Mouse (Mus musculus) kidney, adult 2 months (tissue): Measurements from ENCODE around the gene Tnrc6a. TPM values are rescaled to one million over a fixed set of nuclear protein-coding genes. Genes with fewer than 3 reads are reported as not detected.

ENCODE experiments used
- DNase-seq: peaks from one replicate; pipeline ENCODE4 v3.0.0; 2021
- H3K27ac ChIP-seq: fragments of 200-500 bp; 2 replicates; pipeline ENCODE4 v1.5.1; 2012; ENCODE audit warnings: low read depth, low read length, control low read depth, inconsistent platforms; ENCODE audit not compliant: insufficient read depth
- H3K27me3 ChIP-seq: fragments of 200-500 bp; replicated peaks from 2 replicates; pipeline ENCODE4 v1.6.1; 2012; ENCODE audit warnings: mild to moderate bottlenecking, moderate library complexity, low read length, inconsistent platforms; ENCODE audit not compliant: control insufficient read depth, insufficient read depth
- H3K36me3 ChIP-seq: fragments of 200-500 bp; 2 replicates; pipeline ENCODE4 v1.6.1; 2012; ENCODE audit warnings: mild to moderate bottlenecking, moderate library complexity, low read length, inconsistent platforms; ENCODE audit not compliant: control insufficient read depth, insufficient read depth
- H3K4me1 ChIP-seq: fragments of 200-500 bp; 2 replicates; pipeline ENCODE4 v1.6.1; 2011; ENCODE audit warnings: low read length; ENCODE audit not compliant: control insufficient read depth, insufficient read depth
- H3K4me3 ChIP-seq: fragments of 200-500 bp; 2 replicates; pipeline ENCODE4 v1.5.1; 2011; ENCODE audit warnings: mild to moderate bottlenecking, low read depth, low read length, control low read depth; ENCODE audit not compliant: insufficient read depth
- CTCF ChIP-seq: fragments of 200-500 bp; conservative IDR thresholded peaks from 2 replicates; pipeline ENCODE4 v1.5.1; 2011; ENCODE audit warnings: low read depth, mild to moderate bottlenecking, control low read depth, low read length, moderate library complexity, mixed read lengths; ENCODE audit not compliant: insufficient read depth, insufficient read length
- POLR2A ChIP-seq: fragments of 200-500 bp; IDR thresholded peaks from one replicate; pipeline ENCODE4 v1.6.1; 2011; ENCODE audit warnings: low read depth, low read length, control low read depth
- WGBS: fragments of 180-500 bp; shearing (Covaris S2); methylation state at CpG from one replicate; pipeline ENCODE4 v1.1.7; 2018; 5-methylcytosine and 5-hydroxymethylcytosine counted together
- polyA plus RNA-seq: library from polyadenylated mRNA; depleted of rRNA; stranded (reverse); fragments of >200 nt; gene quantifications from 2 replicates; pipeline ENCODE4 v1.2.3, GENCODE M21; 2012

Tnrc6a gene
- polyA plus RNA-seq, 1 experiment = 28.9 TPM

DNA sequence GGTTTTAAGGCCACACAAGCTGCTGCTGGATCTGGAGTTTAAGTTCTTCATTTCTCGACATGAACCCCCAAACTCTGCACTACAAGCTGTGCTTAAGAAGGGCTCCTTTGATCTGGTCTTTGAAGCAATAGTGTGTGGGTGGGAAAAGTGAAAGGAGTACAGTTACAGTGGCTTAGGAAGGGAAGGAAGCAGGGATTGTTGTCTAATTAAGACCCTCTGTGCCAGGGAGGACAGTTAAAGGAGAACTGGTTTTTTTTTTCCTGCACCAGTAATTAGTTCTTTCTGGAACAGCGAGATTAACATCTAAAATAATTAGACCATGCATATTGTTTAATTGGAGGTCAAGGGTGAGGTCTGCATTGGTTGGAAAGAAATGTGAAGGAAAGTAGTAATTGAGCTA, 11.2 kb downstream of the Tnrc6a start:
- Histone ChIP-seq H3K27ac (peak overlapping the region; percentile 16; the same call in 1 of the 2 replicates), H3K36me3 (peaks cover 2% of the 10 kb centered on the region), H3K27me3 (no peaks in the 10 kb centered on the region), H3K4me1 (peaks cover 42% of the 10 kb centered on the region), H3K4me3 (no peak overlapping the region)
- DNase-seq = no peak
- WGBS = 9% methylated on average over 2 of the region's 2 CpGs
- TF ChIP-seq CTCF (no peak), POLR2A (no peak)

DNA sequence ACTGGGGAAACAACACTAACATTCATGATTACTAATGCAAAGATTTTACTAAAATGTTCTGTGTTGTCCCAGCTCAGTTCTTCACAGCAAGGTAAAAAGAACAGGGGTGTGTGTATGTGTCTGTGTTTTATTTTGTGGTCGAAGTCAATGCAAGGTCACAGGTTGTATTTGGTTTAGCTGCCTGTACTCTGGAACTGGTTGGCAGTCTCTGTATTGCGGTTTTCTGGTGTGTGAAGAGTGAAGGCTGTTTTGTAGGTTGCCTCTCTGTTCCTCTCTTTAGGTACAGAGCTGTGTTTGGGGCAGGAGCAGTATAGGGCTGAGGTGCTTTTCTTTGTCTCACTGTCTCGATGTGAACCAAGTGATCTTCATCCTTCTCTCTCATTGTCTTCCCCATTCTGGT, 12.0 kb downstream of the Tnrc6a start:
- DNase-seq = no peak
- no peaks in the 10 kb centered on the region for H3K27me3 ChIP-seq
- H3K27ac ChIP-seq = peak overlapping the region; percentile 23; the same call in 1 of the 2 replicates
- peaks cover 2% of the 10 kb centered on the region for H3K36me3 ChIP-seq
- TF ChIP-seq POLR2A (no peak), CTCF (no peak)
- H3K4me3 ChIP-seq = no peak overlapping the region
- H3K4me1 ChIP-seq = peaks cover 42% of the 10 kb centered on the region
- 42% methylated on average over 3 of the region's 3 CpGs for WGBS

GRCm38 (mm10) chr7:123138001-123138400, 14.3 kb downstream of the Tnrc6a start:
- Histone ChIP-seq H3K36me3 (peaks cover 2% of the 10 kb centered on the region), H3K4me1 (peaks cover 32% of the 10 kb centered on the region), H3K27me3 (no peaks in the 10 kb centered on the region), H3K27ac (no peak overlapping the region), H3K4me3 (no peak overlapping the region)
- 84% methylated on average over 4 of the region's 4 CpGs for WGBS
- no peak for DNase-seq
- TF ChIP-seq CTCF (no peak), POLR2A (no peak)

GRCm38 (mm10) chr7:123146141-123146846, 22.6 kb downstream of the Tnrc6a start:
- TF ChIP-seq CTCF (no peak), POLR2A (no peak)
- H3K4me3 ChIP-seq = no peak overlapping the region
- no peak overlapping the region for H3K27ac ChIP-seq
- H3K36me3 ChIP-seq = peaks cover 3% of the 10 kb centered on the region; the same call in 1 of the 2 replicates
- WGBS = 90% methylated on average over 10 of the region's 10 CpGs
- peaks cover 6% of the 10 kb centered on the region for H3K4me1 ChIP-seq
- DNase-seq = no peak
- no peaks in the 10 kb centered on the region for H3K27me3 ChIP-seq

DNA sequence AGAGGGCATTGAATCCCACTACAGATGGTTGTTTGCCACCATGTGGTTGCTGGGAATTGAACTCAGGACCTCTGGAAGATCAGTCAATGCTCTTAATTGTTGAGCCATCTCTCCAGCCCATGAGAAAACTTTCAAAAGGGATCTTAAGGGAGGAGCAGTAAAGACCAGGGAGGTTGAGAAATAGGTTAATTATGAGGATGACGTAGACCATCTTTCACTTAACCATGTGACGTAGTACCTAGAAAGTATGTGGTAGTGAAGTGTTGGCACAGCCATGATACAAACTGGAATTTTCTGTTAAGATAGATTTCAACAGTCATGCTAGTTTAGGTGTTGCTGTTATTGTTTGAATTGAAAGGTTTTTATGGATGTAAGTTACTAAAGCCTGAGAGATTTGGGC, 24.1 kb downstream of the Tnrc6a start:
- Histone ChIP-seq H3K27me3 (no peaks in the 10 kb centered on the region), H3K27ac (no peak overlapping the region), H3K4me3 (no peak overlapping the region), H3K36me3 (peaks cover 3% of the 10 kb centered on the region; the same call in 1 of the 2 replicates), H3K4me1 (peaks cover 4% of the 10 kb centered on the region)
- DNase-seq = no peak
- TF ChIP-seq CTCF (no peak), POLR2A (no peak)
- 92% methylated on average over 2 of the region's 2 CpGs for WGBS

DNA sequence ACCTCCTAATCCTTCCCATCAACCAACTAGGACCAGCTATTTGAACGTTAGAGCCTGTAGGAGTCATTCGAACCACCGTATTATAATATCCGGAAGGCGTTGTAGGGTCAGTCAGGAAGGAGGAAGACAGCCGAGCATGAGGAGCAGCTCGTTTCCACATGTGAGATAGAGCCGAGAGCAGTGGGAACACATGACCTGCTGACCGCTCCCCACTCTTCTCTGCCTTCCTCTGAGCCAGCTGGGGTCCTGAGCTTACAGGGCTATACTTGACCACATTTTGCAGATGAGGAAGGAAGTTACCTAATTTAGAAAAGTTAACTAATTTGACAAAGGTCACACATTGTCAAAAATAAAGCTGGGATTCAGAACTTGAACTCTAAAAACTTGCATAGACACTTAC, 25.2 kb downstream of the Tnrc6a start:
- peaks cover 4% of the 10 kb centered on the region for H3K4me1 ChIP-seq
- no peaks in the 10 kb centered on the region for H3K27me3 ChIP-seq
- TF ChIP-seq CTCF = no peak
- no peak for TF ChIP-seq POLR2A
- H3K4me3 ChIP-seq = no peak overlapping the region
- H3K27ac ChIP-seq = no peak overlapping the region
- WGBS = 64% methylated on average over 9 of the region's 9 CpGs
- peaks cover 3% of the 10 kb centered on the region; the same call in 1 of the 2 replicates for H3K36me3 ChIP-seq
- DNase-seq = no peak

DNA sequence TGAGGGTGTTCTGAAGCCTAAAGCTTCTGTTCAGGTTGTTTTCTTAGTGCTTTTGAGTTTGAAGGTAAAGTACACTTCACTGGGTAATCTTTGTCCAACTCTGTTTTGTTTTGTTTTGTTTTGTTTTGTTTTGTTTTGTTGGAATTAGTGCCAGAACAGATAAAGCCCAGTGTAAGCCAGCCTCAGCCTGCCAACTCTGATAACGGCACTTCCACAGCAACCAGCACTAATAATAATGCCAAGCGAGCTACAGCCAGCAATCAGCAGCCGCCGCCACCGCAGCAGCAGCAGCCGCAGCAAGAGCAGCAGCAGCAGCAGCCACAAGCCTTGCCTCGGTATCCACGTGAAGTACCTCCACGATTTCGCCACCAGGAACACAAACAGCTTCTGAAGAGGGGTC, 38.7 kb downstream of the Tnrc6a start:
- no peak for DNase-seq
- no peak for TF ChIP-seq CTCF
- no peak for TF ChIP-seq POLR2A
- 85% methylated on average over 10 of the region's 10 CpGs for WGBS
- peaks cover 22% of the 10 kb centered on the region for H3K36me3 ChIP-seq
- no peaks in the 10 kb centered on the region for H3K27me3 ChIP-seq
- 0 out of 2 replicates have a peak, but pooled peaks cover 5% of the 10 kb centered on the region for H3K4me1 ChIP-seq
- no peak overlapping the region for H3K4me3 ChIP-seq
- no peak overlapping the region for H3K27ac ChIP-seq
